In the genomic region with DNA sequence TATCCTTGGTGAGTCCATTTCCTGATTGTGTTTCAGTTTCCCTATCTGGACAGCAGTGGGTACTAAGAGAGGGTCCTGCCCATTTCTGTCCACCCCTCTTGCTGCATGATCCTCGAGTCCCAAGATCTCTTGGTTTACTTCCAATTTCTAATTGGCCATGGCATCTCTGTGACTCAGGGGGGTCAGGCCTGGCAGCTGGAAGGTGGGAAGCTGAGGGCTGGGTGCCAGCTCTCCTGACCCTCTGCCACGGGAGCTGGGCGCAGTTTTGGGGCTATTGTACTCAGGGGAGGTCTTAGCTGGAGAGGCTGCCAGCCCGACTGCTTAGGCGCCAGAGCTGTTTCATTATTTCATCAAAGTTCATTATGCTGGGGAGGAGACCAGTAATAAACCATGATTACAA, we compare ENCODE assay signal across 31 mouse cellular contexts.
DNase-seq lines count a peak whose midpoint lies in the region; ATAC-seq lines count a peak whose summit lies in the region.
"Had no signal": no experiment of that assay in that cellular context is flagged by ENCODE, and none has a peak within 500 bp of the region (broad histone marks: within the 10 kb centered on the region; RNA-seq: fewer than 3 reads in every experiment).

No protein-coding gene starts in this region.

- no peak for ATAC-seq in hindbrain, embryonic 14.5 days (ENCODE audit: low FRiP score)
- ATAC-seq: forebrain, embryonic 13.5 days; inflammation-experienced regulatory T-cells, adult 6 months had no signal

- H3K27me3 ChIP-seq in hindbrain, embryonic 14.5 days (ENCODE audit: control insufficient read depth, insufficient read depth, low read length), result no peaks in the 10 kb centered on the region
- no peaks in the 10 kb centered on the region; the same call in 1 of the 2 replicates for H3K27me3 ChIP-seq in hindbrain, embryonic 10.5 days (ENCODE audit: insufficient read depth, poor library complexity, severe bottlenecking)
- H3K27me3 ChIP-seq: embryonic facial prominence, embryonic 15.5 days; heart, embryonic 13.5 days; kidney, embryonic 15.5 days; limb, embryonic 12.5 days; liver, embryonic 15.5 days had no signal

- H3K36me3 ChIP-seq in hindbrain, embryonic 14.5 days (replicated peaks; ENCODE audit: control insufficient read depth, insufficient read depth), result no peaks in the 10 kb centered on the region
- H3K36me3 ChIP-seq in hindbrain, embryonic 10.5 days, result no peaks in the 10 kb centered on the region
- H3K36me3 ChIP-seq: embryonic facial prominence, embryonic 10.5 days; embryonic facial prominence, embryonic 15.5 days; heart, embryonic 13.5 days; kidney, embryonic 15.5 days; limb, embryonic 12.5 days; liver, embryonic 15.5 days; neural tube, embryonic 13.5 days had no signal

- no peak overlapping the region for H3K27ac ChIP-seq in hindbrain, embryonic 14.5 days
- H3K27ac ChIP-seq in hindbrain, embryonic 10.5 days, result no peak overlapping the region
- H3K27ac ChIP-seq: embryonic facial prominence, embryonic 10.5 days; embryonic facial prominence, embryonic 15.5 days; forebrain, embryonic 13.5 days; gastrocnemius, adult 2 months; heart, adult 2 months; heart, embryonic 13.5 days; kidney, embryonic 15.5 days; layer of hippocampus, adult 2 months; limb, embryonic 12.5 days; liver, embryonic 15.5 days; neural tube, embryonic 13.5 days had no signal

- H3K4me2 ChIP-seq in hindbrain, embryonic 14.5 days (replicated peaks), result no peak overlapping the region
- H3K4me2 ChIP-seq: embryonic facial prominence, embryonic 15.5 days; forebrain, embryonic 13.5 days; heart, embryonic 13.5 days; kidney, embryonic 15.5 days; limb, embryonic 12.5 days; liver, embryonic 15.5 days; lung, embryonic 14.5 days; neural tube, embryonic 13.5 days had no signal

- H3K9ac ChIP-seq in hindbrain, embryonic 14.5 days, result no peak overlapping the region
- H3K9ac ChIP-seq: embryonic facial prominence, embryonic 15.5 days; forebrain, embryonic 13.5 days; heart, embryonic 13.5 days; kidney, embryonic 15.5 days; limb, embryonic 12.5 days; liver, embryonic 15.5 days; lung, embryonic 14.5 days; neural tube, embryonic 13.5 days had no signal

- WGBS in hindbrain, embryonic 14.5 days, result 56% methylated on average over 5 of the region's 5 CpGs
- 88% methylated on average over 5 of the region's 5 CpGs for WGBS in hindbrain, embryonic 10.5 days

- H3K4me1 ChIP-seq in hindbrain, embryonic 14.5 days (replicated peaks; ENCODE audit: control insufficient read depth, insufficient read depth, low read length), result no peaks in the 10 kb centered on the region
- no peaks in the 10 kb centered on the region for H3K4me1 ChIP-seq in hindbrain, embryonic 10.5 days (replicated peaks)
- H3K4me1 ChIP-seq: embryonic facial prominence, embryonic 10.5 days; heart, embryonic 13.5 days; kidney, embryonic 15.5 days; limb, embryonic 12.5 days; liver, embryonic 15.5 days; neural tube, embryonic 13.5 days had no signal

- peaks cover 7% of the 10 kb centered on the region; the same call in 1 of the 2 replicates for H3K9me3 ChIP-seq in hindbrain, embryonic 14.5 days (ENCODE audit: control insufficient read depth, low read length)
- no peaks in the 10 kb centered on the region for H3K9me3 ChIP-seq in hindbrain, embryonic 10.5 days
- H3K9me3 ChIP-seq: embryonic facial prominence, embryonic 10.5 days; embryonic facial prominence, embryonic 15.5 days; forebrain, embryonic 13.5 days; kidney, embryonic 15.5 days; limb, embryonic 12.5 days; liver, embryonic 15.5 days had no signal

- peak; percentile 74 to 81 for DNase-seq in cerebellum, postnatal 10 days
- DNase-seq in cerebellum, postnatal 36 days, result no peak
- DNase-seq in hindbrain, embryonic 14.5 days (ENCODE audit: low spot score), result peak; percentile 40
- no peak for DNase-seq in hindbrain, embryonic 10.5 days (ENCODE audit: low spot score)
- peak; percentile 84 for DNase-seq in left cerebral cortex, postnatal 4 days
- no peak for DNase-seq in left cerebral cortex, adult 9 months (ENCODE audit: low spot score in 2 of 2)
- peak; percentile 22 for DNase-seq in right cerebral cortex, postnatal 4 days
- DNase-seq in right cerebral cortex, adult 2 months (ENCODE audit: low spot score in 2 of 2), result no peak
- DNase-seq: adrenal gland, postnatal 10 days; cerebellum, adult 11 months; cerebellum, adult 9-11 months; gastrocnemius, adult 2 months; gastrocnemius, postnatal 36 days; heart, adult 2 months; heart, postnatal 10 days; kidney, adult 18-20 months; kidney, postnatal 25 days; lung, embryonic 14.5 days; lung, postnatal 14 days; thymus, adult 2 months; thymus, postnatal 36 days had no signal

- no peak overlapping the region for H3K4me3 ChIP-seq in hindbrain, embryonic 14.5 days (replicated peaks; ENCODE audit: low read length)
- no peak overlapping the region for H3K4me3 ChIP-seq in hindbrain, embryonic 10.5 days
- H3K4me3 ChIP-seq: embryonic facial prominence, embryonic 10.5 days; embryonic facial prominence, embryonic 15.5 days; forebrain, embryonic 13.5 days; gastrocnemius, adult 2 months; heart, adult 2 months; heart, embryonic 13.5 days; kidney, embryonic 15.5 days; layer of hippocampus, adult 2 months; limb, embryonic 12.5 days; liver, embryonic 15.5 days; neural tube, embryonic 13.5 days had no signal

- intact Hi-C loops in left cerebral cortex, postnatal 4 days (cut with DNase I), result no loop called here

Comparison
In these comparisons a context has a peak if more than half of its experiments do, and no peak if none do; other contexts are left out.
1. DNase-seq: peak in cerebellum, postnatal 10 days (2 of 2), hindbrain, embryonic 14.5 days (single experiment), left cerebral cortex, postnatal 4 days (single experiment) and right cerebral cortex, postnatal 4 days (single experiment); none in cerebellum, postnatal 36 days (0 of 2), hindbrain, embryonic 10.5 days (single experiment), left cerebral cortex, adult 9 months (0 of 2) and right cerebral cortex, adult 2 months (0 of 2).